Comparison of ENCODE assay signal across 31 mouse cellular contexts in genomic region chr2:167533880-167534279, GRCm38 (mm10). TPM values are rescaled to one million over a fixed set of nuclear protein-coding genes. Genes with fewer than 3 reads are reported as not detected.
A peak's percentile ranks its signal among the peaks of the same experiment; 100 is the strongest.
DNase-seq lines count a peak whose midpoint lies in the region; ATAC-seq lines count a peak whose summit lies in the region.
"Had no signal": no experiment of that assay in that cellular context is flagged by ENCODE, and none has a peak within 500 bp of the region (broad histone marks: within the 10 kb centered on the region; RNA-seq: fewer than 3 reads in every experiment).

No protein-coding gene starts in this region.

- H3K4me3 ChIP-seq in heart, embryonic 11.5 days (ENCODE audit: low read depth, low read length): no peak overlapping the region
- H3K4me3 ChIP-seq: forebrain, embryonic 10.5 days; forebrain, embryonic 13.5 days; gastrocnemius, adult 2 months; heart, embryonic 12.5 days; heart, embryonic 15.5 days; hindbrain, embryonic 10.5 days; hindbrain, embryonic 13.5 days had no signal

- peaks cover 4% of the 10 kb centered on the region; the same call in 1 of the 2 replicates for H3K4me1 ChIP-seq in heart, embryonic 11.5 days (ENCODE audit: control insufficient read depth, insufficient read depth, low read length)

- H3K9ac ChIP-seq in heart, embryonic 11.5 days (ENCODE audit: low read depth, low read length): no peak overlapping the region
- H3K9ac ChIP-seq: forebrain, embryonic 13.5 days; heart, embryonic 12.5 days; heart, embryonic 15.5 days; hindbrain, embryonic 13.5 days had no signal

- peak; percentile 13 for DNase-seq in heart, adult 11 months
- DNase-seq in CD4-positive helper T cell, adult 2 months (ENCODE audit: low read depth, low spot score): peak; percentile 44
- peak; percentile 23 for DNase-seq in T-cell, adult 2 months (ENCODE audit: low spot score)
- DNase-seq in cerebellum, adult 18-20 months: no peak
- DNase-seq in natural killer cell, adult 2 months (ENCODE audit: low spot score in 2 of 2): no peak
- DNase-seq: adrenal gland, adult 8-10 months; adrenal gland, postnatal 25 days; B cell, adult 2 months; cerebellum, adult 11-12 months; cerebellum, adult 9-10 months; cerebellum, postnatal 14 days; gastrocnemius, postnatal 14 days; heart, adult 18-20 months; heart, postnatal 10 days; heart, postnatal 36 days; kidney, adult 18-20 months had no signal

- H3K27ac ChIP-seq in heart, embryonic 11.5 days (ENCODE audit: low read depth, low read length): no peak overlapping the region
- H3K27ac ChIP-seq: forebrain, embryonic 10.5 days; forebrain, embryonic 13.5 days; gastrocnemius, adult 2 months; heart, embryonic 15.5 days; hindbrain, embryonic 10.5 days; hindbrain, embryonic 13.5 days had no signal

- no peak for ATAC-seq in heart, embryonic 11.5 days (replicated peaks; ENCODE audit: insufficient number of reproducible peaks, low FRiP score, low TSS enrichment)
- ATAC-seq: activated CD4-positive, CD25-positive, alpha-beta regulatory T cell, adult 4 months; forebrain, embryonic 13.5 days; forebrain, embryonic 16.5 days; hindbrain, embryonic 16.5 days; inflammation-experienced regulatory T-cells, adult 6 months; intestine, embryonic 16.5 days had no signal

- H3K27me3 ChIP-seq in heart, embryonic 11.5 days (ENCODE audit: control insufficient read depth, insufficient read depth, low read length): peaks cover 22% of the 10 kb centered on the region
- H3K27me3 ChIP-seq: CH12.LX had no signal

- H3K4me2 ChIP-seq in heart, embryonic 11.5 days: no peak overlapping the region
- H3K4me2 ChIP-seq: forebrain, embryonic 13.5 days; heart, embryonic 12.5 days; heart, embryonic 15.5 days; hindbrain, embryonic 13.5 days had no signal

- H3K36me3 ChIP-seq in heart, embryonic 11.5 days (ENCODE audit: control insufficient read depth, insufficient read depth, low read length): no peaks in the 10 kb centered on the region
- H3K36me3 ChIP-seq: G1E; heart, embryonic 12.5 days; heart, embryonic 15.5 days; hindbrain, embryonic 13.5 days had no signal

- no peaks in the 10 kb centered on the region for H3K9me3 ChIP-seq in heart, embryonic 11.5 days (replicated peaks; ENCODE audit: control insufficient read depth, low read length)
- H3K9me3 ChIP-seq: forebrain, embryonic 10.5 days; forebrain, embryonic 13.5 days; G1E; heart, embryonic 12.5 days; heart, embryonic 15.5 days; hindbrain, embryonic 10.5 days; hindbrain, embryonic 13.5 days had no signal

RNA-seq across cellular contexts. Expression of gene Snai1, which starts 4.1 kb away (rescaled TPM):
- 21.1 and 23.1 TPM in 2 replicates for polyA plus RNA-seq in heart, embryonic 11.5 days (2014; fragmentation: Nextera tagmentation; extraction: Ambion mirVana)
- polyA plus RNA-seq: activated CD4-positive, CD25-positive, alpha-beta regulatory T cell, adult 4 months; G1E; inflammation-experienced regulatory T-cells, adult 6 months had no signal

RNA-seq across cellular contexts. Expression of gene Spata2, which starts 41.2 kb away (rescaled TPM):
- polyA plus RNA-seq in heart, embryonic 11.5 days (2014; fragmentation: Nextera tagmentation; extraction: Ambion mirVana): 12.3 and 13.8 TPM in 2 replicates

RNA-seq across cellular contexts. Expression of gene Rnf114, which starts 41.4 kb away (rescaled TPM):
- polyA plus RNA-seq in heart, embryonic 11.5 days (2014; fragmentation: Nextera tagmentation; extraction: Ambion mirVana): 58.9 and 68.6 TPM in 2 replicates

Comparison
In these comparisons a context has a peak if more than half of its experiments do, and no peak if none do; other contexts are left out.
1. DNase-seq: peak in heart, adult 11 months (single experiment), CD4-positive helper T cell, adult 2 months (single experiment) and T-cell, adult 2 months (single experiment); none in cerebellum, adult 18-20 months (0 of 2) and natural killer cell, adult 2 months (0 of 2).